Mouse (Mus musculus) stomach, postnatal 0 days (tissue): Measurements from ENCODE around the gene Wwtr1. TPM values are rescaled to one million over a fixed set of nuclear protein-coding genes. Genes with fewer than 3 reads are reported as not detected.

Source experiments
- ATAC-seq: fragments of 200-750 bp; cut with Nextera tagmentation; 2 replicates; pipeline ENCODE4 v1.8.0; 2017; ENCODE audit not compliant: low FRiP score, low TSS enrichment
- DNase-seq: peaks from one replicate; pipeline ENCODE4 v3.0.0-alpha.2; 2016; ENCODE audit warnings: low spot score
- H3K27ac ChIP-seq: fragments of 300-500 bp; sonication (generic); replicated peaks from 2 replicates; pipeline ENCODE4 v1.5.1; 2014; ENCODE audit warnings: mild to moderate bottlenecking, control low read depth
- H3K27me3 ChIP-seq: fragments of 300-500 bp; sonication (generic); 2 replicates; pipeline ENCODE4 v1.6.1; 2014; ENCODE audit warnings: low read length; ENCODE audit not compliant: control insufficient read depth, insufficient read depth
- H3K36me3 ChIP-seq: fragments of 300-500 bp; sonication (generic); 2 replicates; pipeline ENCODE4 v1.6.1; 2014; ENCODE audit warnings: low read length, mixed read lengths; ENCODE audit not compliant: control insufficient read depth, insufficient read depth
- H3K4me1 ChIP-seq: fragments of 300-500 bp; sonication (generic); replicated peaks from 2 replicates; pipeline ENCODE4 v1.6.1; 2014; ENCODE audit warnings: antibody characterized with exemption; ENCODE audit not compliant: control insufficient read depth, insufficient read depth
- H3K4me2 ChIP-seq: fragments of 300-500 bp; sonication (generic); replicated peaks from 2 replicates; pipeline ENCODE4 v1.6.1; 2014; ENCODE audit warnings: low read depth, mild to moderate bottlenecking, control low read depth, moderate library complexity
- H3K4me3 ChIP-seq: fragments of 300-500 bp; sonication (generic); 2 replicates; pipeline ENCODE4 v1.5.1; 2014; ENCODE audit warnings: low read depth, low read length, control low read depth
- H3K9ac ChIP-seq: fragments of 300-500 bp; sonication (generic); 2 replicates; pipeline ENCODE4 v1.6.1; 2014; ENCODE audit warnings: mild to moderate bottlenecking, low read length, control low read depth, mixed read lengths
- H3K9me3 ChIP-seq: fragments of 300-500 bp; sonication (generic); 2 replicates; pipeline ENCODE4 v1.6.1; 2016; ENCODE audit warnings: low read length; ENCODE audit not compliant: control insufficient read depth
- CTCF ChIP-seq: IDR thresholded peaks from 2 replicates; pipeline ENCODE4 v1.5.1; 2016; ENCODE audit warnings: antibody characterized with exemption, low read depth, mild to moderate bottlenecking, moderate library complexity
- EP300 ChIP-seq: optimal IDR thresholded peaks from 2 replicates; pipeline ENCODE3; 2016; ENCODE audit warnings: antibody characterized with exemption
- WGBS: fragments of 180-500 bp; shearing (Covaris S2); extraction: QIAGEN DNeasy Blood & Tissue Kit; methylation state at CpG from one replicate; pipeline ENCODE4 v1.1.7; 2014; 5-methylcytosine and 5-hydroxymethylcytosine counted together
- polyA plus RNA-seq: library from polyadenylated mRNA; unstranded; fragments of >200 nt; fragmentation: Nextera tagmentation; extraction: Ambion mirVana; gene quantifications from 2 replicates; pipeline ENCODE4 v1.2.1, GENCODE M21; 2015

Wwtr1 gene
- polyA plus RNA-seq, 1 experiment from 2014 or later = 20.7 TPM

DNA sequence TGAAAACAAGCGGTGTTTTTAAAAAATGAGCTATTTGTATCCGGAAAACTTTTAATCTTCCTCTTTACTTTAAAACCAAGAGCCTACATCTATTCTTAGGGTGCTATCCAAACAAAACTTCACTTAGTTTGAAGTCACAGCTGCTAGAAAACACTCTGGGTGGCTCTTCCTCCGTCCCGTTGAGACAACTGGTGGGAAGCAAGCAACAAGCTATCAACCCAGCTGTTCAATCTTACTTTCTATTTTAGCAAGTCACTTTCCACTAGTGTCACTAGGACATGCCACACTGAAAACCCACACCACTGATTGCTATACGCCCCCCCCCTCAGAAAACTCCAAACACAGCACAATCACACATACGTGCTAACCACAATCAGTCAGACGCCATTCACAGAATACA lies 55.7 kb downstream of the Wwtr1 start:
- no peak overlapping the region for H3K27ac ChIP-seq
- 83% methylated on average over 7 of the region's 7 CpGs for WGBS

GRCm38 (mm10) chr3:57516146-57516545 lies 59.6 kb downstream of the Wwtr1 start:
- no peaks in the 10 kb centered on the region for H3K9me3 ChIP-seq
- H3K9ac ChIP-seq = no peak overlapping the region
- H3K4me1 ChIP-seq = no peaks in the 10 kb centered on the region
- no peak for ATAC-seq
- WGBS = 74% methylated on average over 4 of the region's 4 CpGs
- no peaks in the 10 kb centered on the region for H3K36me3 ChIP-seq
- H3K27ac ChIP-seq = no peak overlapping the region
- no peak for TF ChIP-seq CTCF
- TF ChIP-seq EP300 = no peak
- no peak overlapping the region for H3K4me2 ChIP-seq
- H3K27me3 ChIP-seq = no peaks in the 10 kb centered on the region
- DNase-seq = no peak
- H3K4me3 ChIP-seq = no peak overlapping the region

More for the DNA sequence above, 55.7 kb downstream of the Wwtr1 start:
- Histone ChIP-seq H3K9ac (no peak overlapping the region), H3K9me3 (no peaks in the 10 kb centered on the region), H3K4me1 (no peaks in the 10 kb centered on the region), H3K36me3 (no peaks in the 10 kb centered on the region), H3K27me3 (no peaks in the 10 kb centered on the region), H3K4me2 (no peak overlapping the region), H3K4me3 (no peak overlapping the region)
- DNase-seq (no peak), ATAC-seq (no peak)
- TF ChIP-seq CTCF = no peak
- no peak for TF ChIP-seq EP300

DNA sequence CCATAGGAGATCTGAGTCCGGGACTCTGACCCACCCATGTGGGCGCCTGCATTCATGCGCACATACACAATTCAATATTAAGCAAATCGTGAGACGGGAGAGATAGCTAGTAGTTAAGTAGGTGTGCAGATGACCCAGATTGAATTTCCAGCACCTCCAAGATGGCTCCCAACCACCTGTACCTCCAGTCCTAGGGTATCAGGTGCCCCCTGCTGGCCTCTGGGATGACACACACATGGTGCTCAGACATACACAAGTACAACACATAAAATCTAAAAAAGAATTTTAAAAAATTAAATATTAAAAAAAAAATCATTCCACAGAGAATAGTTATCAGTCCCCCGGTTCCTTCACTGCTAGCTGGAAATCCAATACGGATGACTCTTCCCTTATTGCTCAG lies 60.7 kb downstream of the Wwtr1 start:
- Histone ChIP-seq H3K4me2 (no peak overlapping the region), H3K27me3 (no peaks in the 10 kb centered on the region), H3K27ac (no peak overlapping the region), H3K36me3 (no peaks in the 10 kb centered on the region), H3K4me3 (no peak overlapping the region), H3K4me1 (no peaks in the 10 kb centered on the region), H3K9ac (no peak overlapping the region), H3K9me3 (no peaks in the 10 kb centered on the region)
- TF ChIP-seq CTCF (no peak), EP300 (no peak)
- 97% methylated on average over 7 of the region's 7 CpGs for WGBS
- DNase-seq (no peak), ATAC-seq (no peak)

DNA sequence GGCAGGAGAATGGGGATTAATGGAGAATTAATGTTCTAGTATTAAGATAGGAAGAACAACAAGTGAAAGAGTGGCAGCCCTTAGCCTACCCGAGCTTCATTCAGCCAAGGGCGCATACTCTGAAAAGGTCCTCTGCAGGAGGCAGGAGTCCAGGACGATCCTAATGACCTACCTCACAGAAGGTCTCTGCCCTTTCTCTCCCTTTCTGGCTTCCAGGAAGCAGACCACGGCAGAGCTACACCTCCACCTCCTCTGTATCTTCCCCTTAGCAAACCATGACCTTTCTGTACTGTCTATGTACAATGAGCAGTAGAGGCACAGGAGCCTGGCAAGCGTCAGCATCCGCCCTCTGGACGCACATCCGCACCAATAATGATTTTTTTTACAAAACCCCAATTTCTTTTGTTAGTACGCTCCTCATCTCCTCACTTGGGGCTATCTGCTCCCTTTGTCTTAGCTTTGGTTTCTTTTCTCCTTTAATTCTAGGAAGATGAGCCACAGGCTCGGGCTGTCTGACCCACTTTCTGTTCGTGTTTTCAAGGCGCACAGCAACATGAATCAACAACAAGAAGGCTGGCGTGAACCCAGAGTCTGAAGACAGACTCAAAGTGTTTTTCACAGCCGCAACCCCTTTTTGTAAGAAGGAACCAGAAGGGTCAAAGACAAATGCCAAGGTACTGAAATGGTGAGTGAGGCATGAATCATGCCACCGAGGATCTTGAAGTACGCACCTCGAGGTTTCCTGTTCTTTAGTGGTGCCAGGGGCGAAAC lies 63.7 kb downstream of the Wwtr1 start:
- no peak overlapping the region for H3K4me2 ChIP-seq
- H3K36me3 ChIP-seq = no peaks in the 10 kb centered on the region
- H3K9me3 ChIP-seq = no peaks in the 10 kb centered on the region
- ATAC-seq (no peak), DNase-seq (no peak)
- no peaks in the 10 kb centered on the region for H3K27me3 ChIP-seq
- WGBS = 67% methylated on average over 18 of the region's 18 CpGs
- H3K4me1 ChIP-seq = no peaks in the 10 kb centered on the region
- no peak overlapping the region for H3K9ac ChIP-seq
- no peak for TF ChIP-seq CTCF
- TF ChIP-seq EP300 = no peak
- no peak overlapping the region for H3K4me3 ChIP-seq
- H3K27ac ChIP-seq = no peak overlapping the region

- Histone ChIP-seq H3K9me3 (no peaks in the 10 kb centered on the region), H3K4me2 (no peak overlapping the region), H3K4me1 (no peaks in the 10 kb centered on the region), H3K9ac (no peak overlapping the region), H3K4me3 (no peak overlapping the region), H3K27me3 (no peaks in the 10 kb centered on the region), H3K27ac (peak overlapping the region; percentile 56; the same call in 1 of the 2 replicates), H3K36me3 (no peaks in the 10 kb centered on the region)
- 50% methylated on average over 7 of the region's 7 CpGs for WGBS
- DNase-seq (no peak), ATAC-seq (peak; percentile 82; the same call in 1 of the 2 replicates)
- TF ChIP-seq EP300 (no peak), CTCF (no peak)
Observed at GRCm38 (mm10) chr3:57509945-57510675, 65.6 kb downstream of the Wwtr1 start.

DNA sequence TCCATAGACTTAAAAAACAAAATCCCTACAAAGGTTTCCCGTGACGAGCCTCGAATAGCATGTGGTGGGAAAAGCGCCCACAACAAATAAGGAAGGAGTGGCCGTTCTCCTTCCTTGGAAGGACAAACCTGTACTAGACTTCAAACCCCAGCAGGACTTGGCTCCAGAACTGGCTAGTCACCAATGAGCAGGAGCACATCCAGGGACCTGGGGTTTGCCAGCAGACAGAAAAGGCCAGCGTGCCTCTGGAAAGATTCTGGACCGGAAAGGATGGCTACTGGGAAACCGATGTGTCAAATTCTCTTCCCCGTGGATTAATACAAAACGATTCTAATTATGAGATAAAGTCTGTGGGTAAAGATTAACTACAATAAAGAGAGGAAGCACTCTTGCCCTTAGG lies 69.7 kb downstream of the Wwtr1 start:
- H3K36me3 ChIP-seq = no peaks in the 10 kb centered on the region
- H3K9ac ChIP-seq = no peak overlapping the region
- no peak overlapping the region for H3K4me3 ChIP-seq
- TF ChIP-seq EP300 = no peak
- TF ChIP-seq CTCF = no peak
- no peak overlapping the region for H3K27ac ChIP-seq
- H3K9me3 ChIP-seq = no peaks in the 10 kb centered on the region
- no peaks in the 10 kb centered on the region for H3K27me3 ChIP-seq
- H3K4me2 ChIP-seq = no peak overlapping the region
- DNase-seq = no peak
- H3K4me1 ChIP-seq = no peaks in the 10 kb centered on the region
- WGBS = 87% methylated on average over 10 of the region's 10 CpGs
- no peak for ATAC-seq
